20 mouse cellular contexts compared by ENCODE assay signal in genomic region chr6:135138207-135138606, GRCm38 (mm10). TPM values are rescaled to one million over a fixed set of nuclear protein-coding genes. Genes with fewer than 3 reads are reported as not detected.
DNase-seq lines count a peak whose midpoint lies in the region; ATAC-seq and TF ChIP-seq lines count a peak whose summit lies in the region.
"Had no signal": no experiment of that assay in that cellular context is flagged by ENCODE, and none has a peak within 500 bp of the region (broad histone marks: within the 10 kb centered on the region; RNA-seq: fewer than 3 reads in every experiment).

No protein-coding gene starts in this region.

- intact Hi-C loops in gastrocnemius, adult 2 months (cut with DNase I) = no loop called here
- intact Hi-C loops in gastrocnemius, postnatal 14 days (cut with DNase I; ENCODE audit: low total_unique reads) = no loop called here
- intact Hi-C loops in left cerebral cortex, postnatal 25 days (cut with DNase I) = no loop called here

- H3K4me2 ChIP-seq in kidney, embryonic 14.5 days (replicated peaks; ENCODE audit: low read depth, low read length) = peak overlapping the region; percentile 15; the same call in 1 of the 2 replicates
- H3K4me2 ChIP-seq in neural tube, embryonic 11.5 days (ENCODE audit: low read depth) = no peak overlapping the region
- H3K4me2 ChIP-seq: embryonic facial prominence, embryonic 13.5 days; intestine, embryonic 15.5 days; limb, embryonic 15.5 days; midbrain, embryonic 12.5 days had no signal

- H3K36me3 ChIP-seq in kidney, embryonic 14.5 days (ENCODE audit: control insufficient read depth, insufficient read depth, low read length) = no peaks in the 10 kb centered on the region
- no peaks in the 10 kb centered on the region for H3K36me3 ChIP-seq in neural tube, embryonic 11.5 days (ENCODE audit: control insufficient read depth, insufficient read depth, low read length)
- H3K36me3 ChIP-seq: embryonic facial prominence, embryonic 13.5 days; forebrain, embryonic 10.5 days; intestine, embryonic 15.5 days; limb, embryonic 15.5 days; midbrain, embryonic 12.5 days had no signal

- no peaks in the 10 kb centered on the region for H3K27me3 ChIP-seq in kidney, embryonic 14.5 days (ENCODE audit: control insufficient read depth, insufficient read depth, low read length)
- H3K27me3 ChIP-seq in neural tube, embryonic 11.5 days (ENCODE audit: control insufficient read depth, insufficient read depth, low read length) = no peaks in the 10 kb centered on the region
- H3K27me3 ChIP-seq: embryonic facial prominence, embryonic 13.5 days; intestine, embryonic 15.5 days; limb, embryonic 15.5 days; Patski had no signal

- ATAC-seq in kidney, embryonic 14.5 days (ENCODE audit: low FRiP score, low TSS enrichment) = peak; percentile 56; the same call in 1 of the 2 replicates
- 0 out of 2 replicates have a peak, but pooled peaks have one; percentile 25 for ATAC-seq in neural tube, embryonic 11.5 days (ENCODE audit: insufficient read depth, low FRiP score, low TSS enrichment)
- ATAC-seq: intestine, embryonic 15.5 days; liver, postnatal 0 days had no signal

- peak overlapping the region; percentile 57 for H3K27ac ChIP-seq in gastrocnemius, adult 2 months
- 0 out of 2 replicates have a peak overlapping the region, but pooled peaks have one; percentile 42 for H3K27ac ChIP-seq in kidney, embryonic 14.5 days (ENCODE audit: low read depth, low read length)
- no peak overlapping the region for H3K27ac ChIP-seq in neural tube, embryonic 11.5 days (ENCODE audit: low read depth, low read length)
- H3K27ac ChIP-seq: embryonic facial prominence, embryonic 13.5 days; intestine, embryonic 15.5 days; limb, embryonic 15.5 days; midbrain, embryonic 12.5 days; stomach, postnatal 0 days had no signal

- H3K4me3 ChIP-seq in gastrocnemius, adult 2 months = no peak overlapping the region
- H3K4me3 ChIP-seq in kidney, embryonic 14.5 days (ENCODE audit: low read length) = no peak overlapping the region
- H3K4me3 ChIP-seq in neural tube, embryonic 11.5 days (ENCODE audit: low read depth, low read length) = no peak overlapping the region
- H3K4me3 ChIP-seq: embryonic facial prominence, embryonic 13.5 days; forebrain, embryonic 10.5 days; intestine, embryonic 15.5 days; limb, embryonic 15.5 days; midbrain, embryonic 12.5 days had no signal

- no peak for TF ChIP-seq CTCF in gastrocnemius, adult 2 months (IDR thresholded peaks at IDR 0.05)

- peaks cover 21% of the 10 kb centered on the region for H3K4me1 ChIP-seq in kidney, embryonic 14.5 days (ENCODE audit: control insufficient read depth, insufficient read depth, low read length)
- H3K4me1 ChIP-seq in neural tube, embryonic 11.5 days (ENCODE audit: control insufficient read depth, insufficient read depth, low read length) = peaks cover 4% of the 10 kb centered on the region; the same call in 1 of the 2 replicates

- WGBS in kidney, embryonic 14.5 days = 31% methylated on average over 7 of the region's 7 CpGs
- WGBS in neural tube, embryonic 11.5 days = 57% methylated on average over 7 of the region's 7 CpGs

- H3K9me3 ChIP-seq in kidney, embryonic 14.5 days (ENCODE audit: control insufficient read depth, low read length) = no peaks in the 10 kb centered on the region
- H3K9me3 ChIP-seq in neural tube, embryonic 11.5 days (ENCODE audit: control insufficient read depth, low read length) = no peaks in the 10 kb centered on the region
- H3K9me3 ChIP-seq: embryonic facial prominence, embryonic 13.5 days; forebrain, embryonic 10.5 days; intestine, embryonic 15.5 days; limb, embryonic 15.5 days; midbrain, embryonic 12.5 days had no signal

- no peak for DNase-seq in gastrocnemius, adult 2 months
- no peak for DNase-seq in gastrocnemius, postnatal 14 days
- no peak for DNase-seq in kidney, adult 9 months
- DNase-seq in neural tube, embryonic 11.5 days (ENCODE audit: low spot score) = no peak
- DNase-seq in neural tube, embryonic 10.5 days (ENCODE audit: extremely low spot score, low spot score) = no peak
- no peak for DNase-seq in left cerebral cortex, postnatal 25 days (ENCODE audit: low spot score in 2 of 2)
- no peak for DNase-seq in left cerebral cortex, adult 9 months (ENCODE audit: low spot score in 2 of 2)
- DNase-seq: cerebellum, postnatal 14 days; liver, postnatal 0 days; thymus, postnatal 14 days had no signal

- no peak overlapping the region for H3K9ac ChIP-seq in kidney, embryonic 14.5 days (ENCODE audit: low read depth, low read length)
- no peak overlapping the region for H3K9ac ChIP-seq in neural tube, embryonic 11.5 days (ENCODE audit: low read length)
- H3K9ac ChIP-seq: embryonic facial prominence, embryonic 13.5 days; intestine, embryonic 15.5 days; limb, embryonic 15.5 days; liver, postnatal 0 days; midbrain, embryonic 12.5 days had no signal

RNA-seq across cellular contexts. Expression of gene Gprc5d, which starts 20.1 kb away (rescaled TPM):
- not detected for total RNA-seq in gastrocnemius, adult 2 months (2021)
- not detected for total RNA-seq in gastrocnemius, postnatal 14 days (2021)
- polyA plus RNA-seq in kidney, embryonic 14.5 days (2014; fragmentation: Nextera tagmentation; extraction: Ambion mirVana) = not detected in 2 replicates
- polyA plus RNA-seq in neural tube, embryonic 11.5 days (2014; fragmentation: Nextera tagmentation; extraction: Ambion mirVana) = not detected in 2 replicates
- not detected for total RNA-seq in left cerebral cortex, postnatal 25 days (2021)
- total RNA-seq: gastrocnemius, postnatal 25 days; hematopoietic stem cell, adult 5-6 weeks had no signal
- polyA plus RNA-seq: embryonic facial prominence, embryonic 13.5 days; forebrain, embryonic 10.5 days; intestine, embryonic 15.5 days; limb, embryonic 15.5 days; Patski had no signal

RNA-seq across cellular contexts. Expression of gene Fam234b, which starts 59.6 kb away (rescaled TPM):
- 1 to 10 TPM; 2.7 to 3.8 TPM for total RNA-seq in gastrocnemius, adult 2 months (2021)
- 1 to 10 TPM; 2.5 to 3.1 TPM for total RNA-seq in gastrocnemius, postnatal 14 days (2021)
- 29.8 and 34.2 TPM in 2 replicates for polyA plus RNA-seq in kidney, embryonic 14.5 days (2014; fragmentation: Nextera tagmentation; extraction: Ambion mirVana)
- polyA plus RNA-seq in neural tube, embryonic 11.5 days (2014; fragmentation: Nextera tagmentation; extraction: Ambion mirVana) = 41.3 and 44.4 TPM in 2 replicates
- 100 to 1,000 TPM; 143 to 147 TPM for total RNA-seq in left cerebral cortex, postnatal 25 days (2021)

RNA-seq across cellular contexts. Expression of gene Hebp1, which starts 59.6 kb away (rescaled TPM):
- total RNA-seq in gastrocnemius, adult 2 months (2021) = 10 to 100 TPM in 1 of 2 experiments, 1 to 10 TPM in 1; 3.8 to 10.3 TPM
- 10 to 100 TPM in 1 of 2 experiments, 1 to 10 TPM in 1; 9.7 to 10.3 TPM for total RNA-seq in gastrocnemius, postnatal 14 days (2021)
- 9.2 and 36.9 TPM in 2 replicates for polyA plus RNA-seq in kidney, embryonic 14.5 days (2014; fragmentation: Nextera tagmentation; extraction: Ambion mirVana)
- polyA plus RNA-seq in neural tube, embryonic 11.5 days (2014; fragmentation: Nextera tagmentation; extraction: Ambion mirVana) = 2.8 and 3.0 TPM in 2 replicates
- total RNA-seq in left cerebral cortex, postnatal 25 days (2021) = 10 to 100 TPM; 42.6 to 43.9 TPM

Comparison
In these comparisons a context has a peak if more than half of its experiments do, and no peak if none do; other contexts are left out.
1. RNA of gene Fam234b, which starts 59.6 kb away (total RNA-seq): 143 to 147 TPM in left cerebral cortex, postnatal 25 days; 2.7 to 3.8 TPM in gastrocnemius, adult 2 months and 2.5 to 3.1 TPM in gastrocnemius, postnatal 14 days; every median in the first group is over 10 times any median in the second.